Mouse (Mus musculus) lung, embryonic 16.5 days (tissue): ENCODE measurements around the gene Bckdhb. TPM values are rescaled to one million over a fixed set of nuclear protein-coding genes. Genes with fewer than 3 reads are reported as not detected.

Experiments
- ATAC-seq: fragments of 200-750 bp; cut with Nextera tagmentation; 2 replicates; pipeline ENCODE4 v1.8.0; 2017; ENCODE audit warnings: low read depth, mild to moderate bottlenecking, moderate library complexity
- H3K27ac ChIP-seq: fragments of 300-500 bp; sonication (generic); 2 replicates; pipeline ENCODE4 v1.5.1; 2014; ENCODE audit warnings: mild to moderate bottlenecking, control low read depth, low read length
- H3K27me3 ChIP-seq: fragments of 300-500 bp; sonication (generic); 2 replicates; pipeline ENCODE4 v1.6.1; 2014; ENCODE audit warnings: low read depth, low read length, mixed read lengths; ENCODE audit not compliant: control insufficient read depth, insufficient read depth
- H3K36me3 ChIP-seq: fragments of 300-500 bp; sonication (generic); 2 replicates; pipeline ENCODE4 v1.6.1; 2014; ENCODE audit warnings: low read length; ENCODE audit not compliant: control insufficient read depth, insufficient read depth
- H3K4me1 ChIP-seq: fragments of 300-500 bp; sonication (generic); replicated peaks from 2 replicates; pipeline ENCODE4 v1.6.1; 2014; ENCODE audit warnings: low read length, mixed read lengths; ENCODE audit not compliant: control insufficient read depth, insufficient read depth
- H3K4me2 ChIP-seq: fragments of 300-500 bp; sonication (generic); 2 replicates; pipeline ENCODE4 v1.6.1; 2014; ENCODE audit warnings: low read depth, low read length, control low read depth
- H3K4me3 ChIP-seq: fragments of 300-500 bp; sonication (generic); 2 replicates; pipeline ENCODE4 v1.5.1; 2014; ENCODE audit warnings: mild to moderate bottlenecking, low read length, control low read depth
- H3K9ac ChIP-seq: fragments of 300-500 bp; sonication (generic); 2 replicates; pipeline ENCODE4 v1.6.1; 2014; ENCODE audit warnings: low read length, control low read depth
- H3K9me3 ChIP-seq: fragments of 300-500 bp; sonication (generic); 2 replicates; pipeline ENCODE4 v1.6.1; 2016; ENCODE audit warnings: low read length; ENCODE audit not compliant: control insufficient read depth
- WGBS: fragments of 180-500 bp; shearing (Covaris S2); extraction: QIAGEN DNeasy Blood & Tissue Kit; methylation state at CpG from one replicate; pipeline ENCODE4 v1.1.7; 2014; 5-methylcytosine and 5-hydroxymethylcytosine counted together
- polyA plus RNA-seq: library from polyadenylated mRNA; unstranded; fragments of >200 nt; fragmentation: Nextera tagmentation; extraction: Ambion mirVana; gene quantifications from 2 replicates; pipeline ENCODE4 v1.2.1, GENCODE M21; 2015

The Bckdhb gene
- polyA plus RNA-seq, 1 experiment from 2014 or later = 33.9 TPM

GRCm38 (mm10) chr9:84114254-84114653, 189.3 kb downstream of the Bckdhb start:
- Histone ChIP-seq H3K4me3 (peak overlapping the region; percentile 19), H3K4me2 (peak overlapping the region; percentile 39), H3K36me3 (no peaks in the 10 kb centered on the region), H3K9ac (no peak overlapping the region), H3K9me3 (no peaks in the 10 kb centered on the region), H3K4me1 (peaks cover 8% of the 10 kb centered on the region), H3K27ac (no peak overlapping the region), H3K27me3 (no peaks in the 10 kb centered on the region)
- ATAC-seq = no peak
- WGBS = 36% methylated on average over 13 of the region's 13 CpGs

DNA sequence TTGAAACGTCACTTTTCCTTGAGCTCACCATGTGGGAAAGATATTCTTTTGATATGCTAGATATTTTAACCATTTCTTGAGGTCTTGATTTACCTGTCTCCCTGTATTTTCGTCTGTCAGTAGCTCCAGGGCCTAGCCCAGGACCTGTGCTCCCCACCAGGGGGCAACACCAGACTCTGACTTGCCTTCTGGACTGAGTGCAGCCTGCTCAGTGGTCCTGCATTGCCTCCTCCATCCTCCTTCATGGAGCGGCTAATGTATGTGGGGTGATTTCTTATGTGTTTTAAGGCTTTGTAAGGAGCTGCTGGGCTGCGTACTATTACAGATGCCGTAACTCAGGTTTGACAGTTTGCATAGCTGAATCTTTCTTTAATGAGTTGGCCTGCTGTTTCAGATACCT, 192.4 kb downstream of the Bckdhb start:
- no peak overlapping the region for H3K27ac ChIP-seq
- H3K4me3 ChIP-seq = no peak overlapping the region
- no peaks in the 10 kb centered on the region for H3K9me3 ChIP-seq
- 81% methylated on average over 5 of the region's 5 CpGs for WGBS
- no peak for ATAC-seq
- no peak overlapping the region for H3K4me2 ChIP-seq
- H3K27me3 ChIP-seq = no peaks in the 10 kb centered on the region
- no peaks in the 10 kb centered on the region for H3K4me1 ChIP-seq
- no peak overlapping the region for H3K9ac ChIP-seq
- H3K36me3 ChIP-seq = no peaks in the 10 kb centered on the region

- Histone ChIP-seq H3K9ac (no peak overlapping the region), H3K27ac (no peak overlapping the region), H3K4me1 (peaks cover 5% of the 10 kb centered on the region; the same call in 1 of the 2 replicates), H3K4me3 (no peak overlapping the region), H3K36me3 (no peaks in the 10 kb centered on the region), H3K4me2 (no peak overlapping the region), H3K27me3 (no peaks in the 10 kb centered on the region), H3K9me3 (no peaks in the 10 kb centered on the region)
- WGBS = 91% methylated on average over 5 of the region's 5 CpGs
- no peak for ATAC-seq
Measured at GRCm38 (mm10) chr9:84124996-84125395, 200.1 kb downstream of the Bckdhb start.

DNA sequence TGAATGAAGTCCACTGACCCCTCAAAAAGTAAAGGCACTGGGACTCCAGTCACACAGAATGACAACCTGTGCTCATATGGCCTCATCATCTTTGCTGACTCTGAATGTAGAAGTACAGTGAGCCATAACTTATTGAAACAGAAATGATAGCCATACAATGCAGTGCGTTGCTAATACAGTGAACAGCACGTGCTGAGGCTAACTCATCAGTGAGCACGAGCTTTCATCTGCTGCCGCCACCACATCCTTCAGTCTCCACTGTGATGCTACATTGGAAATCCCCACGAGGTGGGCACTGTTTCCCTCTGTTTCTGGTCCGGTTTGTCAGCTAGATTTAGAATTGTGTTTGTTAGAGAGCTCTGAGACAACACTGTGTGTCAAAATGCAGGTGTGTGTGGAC, 205.4 kb downstream of the Bckdhb start:
- H3K27ac ChIP-seq = no peak overlapping the region
- no peak for ATAC-seq
- H3K9me3 ChIP-seq = no peaks in the 10 kb centered on the region
- H3K4me2 ChIP-seq = no peak overlapping the region
- H3K4me1 ChIP-seq = 0 out of 2 replicates have a peak, but pooled peaks cover 4% of the 10 kb centered on the region
- WGBS = 73% methylated on average over 6 of the region's 6 CpGs
- H3K36me3 ChIP-seq = no peaks in the 10 kb centered on the region
- no peak overlapping the region for H3K4me3 ChIP-seq
- H3K27me3 ChIP-seq = no peaks in the 10 kb centered on the region
- no peak overlapping the region for H3K9ac ChIP-seq

DNA sequence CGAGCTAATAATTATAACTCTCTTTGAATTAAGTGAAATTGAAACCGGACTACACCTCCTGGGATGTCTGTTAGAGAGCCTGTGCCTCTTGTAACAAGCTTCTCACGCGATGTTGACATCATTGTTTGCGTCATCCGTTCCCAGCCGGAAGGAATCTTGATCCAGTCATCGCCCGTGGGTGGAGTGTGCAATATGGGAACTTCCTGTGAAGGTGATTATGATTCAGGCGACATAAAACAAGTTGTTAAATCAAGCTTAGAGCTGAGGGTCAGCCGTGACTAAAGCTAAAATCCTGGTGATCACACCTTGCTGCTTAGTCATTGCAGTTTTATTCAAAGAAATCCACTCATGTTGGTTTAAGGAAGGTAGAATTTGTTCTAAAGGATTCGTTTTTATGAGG, 210.1 kb downstream of the Bckdhb start:
- no peak overlapping the region for H3K4me3 ChIP-seq
- 83% methylated on average over 12 of the region's 12 CpGs for WGBS
- no peak for ATAC-seq

DNA sequence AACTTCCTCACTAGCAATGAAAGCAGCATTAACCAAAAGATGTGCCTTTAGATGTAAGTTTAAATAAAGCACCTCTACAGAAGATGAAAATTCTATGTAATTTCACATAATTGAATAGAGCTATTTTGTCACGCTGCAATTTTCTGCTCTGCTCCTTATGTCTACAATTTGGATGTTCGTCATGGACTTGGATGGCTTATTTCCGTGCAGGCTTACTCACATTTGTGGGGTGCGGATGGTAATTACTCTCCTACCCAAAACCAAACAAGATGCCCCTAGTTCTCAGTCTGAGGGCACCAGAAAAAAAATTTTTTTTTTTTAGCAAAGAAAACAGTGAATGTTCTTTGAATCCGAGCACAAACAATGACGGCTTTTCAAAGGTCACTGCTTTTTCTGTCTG, 212.2 kb downstream of the Bckdhb start:
- no peaks in the 10 kb centered on the region for H3K9me3 ChIP-seq
- no peaks in the 10 kb centered on the region for H3K36me3 ChIP-seq
- H3K4me3 ChIP-seq = no peak overlapping the region
- no peaks in the 10 kb centered on the region for H3K4me1 ChIP-seq
- H3K9ac ChIP-seq = no peak overlapping the region
- H3K27me3 ChIP-seq = no peaks in the 10 kb centered on the region
- whole genome bisulfite sequencing = 90% methylated on average over 6 of the region's 6 CpGs
- H3K4me2 ChIP-seq = no peak overlapping the region
- no peak for ATAC-seq
- no peak overlapping the region for H3K27ac ChIP-seq

More for the DNA sequence above, 210.1 kb downstream of the Bckdhb start:
- Histone ChIP-seq H3K4me2 (no peak overlapping the region), H3K9me3 (no peaks in the 10 kb centered on the region), H3K36me3 (no peaks in the 10 kb centered on the region), H3K27ac (no peak overlapping the region), H3K9ac (no peak overlapping the region), H3K4me1 (0 out of 2 replicates have a peak, but pooled peaks cover under 1% of the 10 kb centered on the region), H3K27me3 (no peaks in the 10 kb centered on the region)

DNA sequence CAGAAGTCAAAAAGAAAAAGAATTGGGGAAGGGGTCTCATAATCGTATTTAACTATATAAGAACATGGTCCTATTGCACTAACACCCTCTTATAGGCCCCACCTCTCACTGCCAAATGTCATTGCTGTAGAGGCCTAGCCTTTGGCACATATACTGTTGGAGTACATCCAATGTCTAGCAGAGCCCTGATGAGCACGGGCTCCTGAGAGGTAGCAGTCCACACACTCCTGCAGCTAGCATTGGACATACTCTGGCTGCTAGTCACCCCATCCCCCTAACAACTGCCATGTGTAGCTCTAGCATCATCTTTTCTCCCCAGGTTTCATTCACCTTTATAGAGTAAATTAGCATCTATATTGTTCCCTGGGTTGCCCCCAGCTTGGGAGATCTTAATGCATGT, 223.2 kb downstream of the Bckdhb start:
- Histone ChIP-seq H3K27me3 (no peaks in the 10 kb centered on the region), H3K4me2 (no peak overlapping the region), H3K9me3 (no peaks in the 10 kb centered on the region), H3K4me1 (no peaks in the 10 kb centered on the region), H3K4me3 (no peak overlapping the region), H3K27ac (no peak overlapping the region), H3K36me3 (no peaks in the 10 kb centered on the region), H3K9ac (no peak overlapping the region)
- no peak for ATAC-seq
- 67% methylated on average over 2 of the region's 2 CpGs for WGBS

Other genes starting within 250 kb of the Bckdhb start
- gene Elovl4, start 118.9 kb upstream of the Bckdhb start, polyA plus RNA-seq = 2.6 and 2.9 TPM in 2 replicates
- 34.8 and 38.4 TPM in 2 replicates for gene Ttk, start 90.5 kb upstream of the Bckdhb start, polyA plus RNA-seq